Mouse (Mus musculus) embryo, embryonic 10.5 days (tissue): ENCODE data around the gene Gm10718.
"Not testable (repeated sequence)": the region's sequence is repeated elsewhere in the genome, so short reads cannot be mapped to it uniquely, and the experiment has no call there.

Experiments
- DNase-seq: peaks from one replicate; pipeline ENCODE4 v3.0.0-alpha.2; 2015; ENCODE audit warnings: low spot score

The Gm10718 gene

DNA sequence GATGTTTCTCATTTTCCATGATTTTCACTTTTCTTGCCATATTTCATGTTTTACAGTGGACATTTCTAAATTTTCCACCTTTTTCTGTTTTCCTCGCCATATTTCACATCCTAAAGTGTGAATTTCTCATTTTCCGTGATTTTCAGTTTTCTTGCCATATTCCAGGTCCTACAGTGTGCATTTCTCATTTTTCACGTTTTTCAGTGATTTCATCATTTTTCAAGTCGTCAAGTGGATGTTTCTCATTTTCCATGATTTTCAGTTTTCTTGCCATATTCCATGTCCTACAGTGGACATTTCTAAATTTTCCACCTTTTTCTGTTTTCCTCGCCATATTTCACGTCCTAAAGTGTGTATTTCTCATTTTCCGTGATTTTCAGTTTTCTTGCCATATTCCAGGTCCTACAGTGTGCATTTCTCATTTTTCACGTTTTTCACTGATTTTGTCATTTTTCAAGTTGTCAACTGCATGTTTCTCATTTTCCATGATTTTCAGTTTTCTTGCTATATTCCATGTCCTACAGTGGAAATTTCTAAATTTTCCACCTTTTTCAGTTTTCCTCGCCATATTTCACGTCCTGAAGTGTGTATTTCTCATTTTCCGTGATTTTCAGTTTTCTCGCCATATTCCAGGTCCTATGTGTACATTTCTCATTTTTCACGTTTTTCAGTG is at the start of gene Gm10718:
Gene Gm10718, plus strand, starts transcription at position 236 of the 673 bp plus-strand sequence.
- DNase-seq = not testable (repeated sequence)

DNA sequence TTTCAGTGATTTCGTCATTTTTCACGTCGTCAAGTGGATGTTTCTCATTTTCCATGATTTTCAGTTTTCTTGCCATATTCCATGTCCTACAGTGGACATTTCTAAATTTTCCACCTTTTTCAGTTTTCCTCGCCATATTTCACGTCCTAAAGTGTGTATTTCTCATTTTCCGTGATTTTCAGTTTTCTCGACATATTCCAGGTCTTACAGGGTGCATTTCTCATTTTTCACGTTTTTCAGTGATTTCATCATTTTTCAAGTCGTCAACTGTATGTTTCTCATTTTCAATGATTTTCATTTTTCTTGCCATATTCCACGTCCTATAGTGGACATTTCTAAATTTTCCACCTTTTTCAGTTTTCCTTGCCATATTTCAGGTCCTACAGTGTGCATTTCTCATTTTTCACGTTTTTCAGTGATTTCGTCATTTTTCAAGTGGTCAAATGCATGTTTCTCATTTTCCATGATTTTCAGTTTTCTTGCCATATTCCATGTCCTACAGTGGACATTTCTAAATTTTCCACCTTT is 22.8 kb upstream of the Gm10718 start, which contains the start of gene Gm10722:
Gene Gm10722, plus strand, starts transcription at position 478 of the 528 bp plus-strand sequence.
- DNase-seq = peak; percentile 50

DNA sequence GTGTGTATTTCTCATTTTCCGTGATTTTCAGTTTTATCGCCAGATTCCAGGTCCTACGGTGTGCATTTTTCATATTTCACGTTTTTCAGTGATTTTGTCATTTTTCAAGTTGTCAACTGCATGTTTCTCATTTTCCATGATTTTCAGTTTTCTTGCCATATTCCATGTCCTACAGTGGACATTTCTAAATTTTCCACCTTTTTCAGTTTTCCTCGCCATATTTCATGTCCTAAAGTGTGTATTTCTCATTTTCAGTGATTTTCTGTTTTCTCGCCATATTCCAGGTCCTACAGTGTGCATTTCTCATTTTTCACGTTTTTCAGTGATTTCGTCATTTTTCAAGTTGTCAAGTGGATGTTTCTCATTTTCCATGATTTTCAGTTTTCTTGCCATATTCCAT is 22.3 kb upstream of the Gm10718 start:
- DNase-seq = not testable (repeated sequence)

GRCm38 (mm10) chr9:3001948-3002659 is 21.2 kb upstream of the Gm10718 start:
- DNase-seq = peak; percentile 24

DNA sequence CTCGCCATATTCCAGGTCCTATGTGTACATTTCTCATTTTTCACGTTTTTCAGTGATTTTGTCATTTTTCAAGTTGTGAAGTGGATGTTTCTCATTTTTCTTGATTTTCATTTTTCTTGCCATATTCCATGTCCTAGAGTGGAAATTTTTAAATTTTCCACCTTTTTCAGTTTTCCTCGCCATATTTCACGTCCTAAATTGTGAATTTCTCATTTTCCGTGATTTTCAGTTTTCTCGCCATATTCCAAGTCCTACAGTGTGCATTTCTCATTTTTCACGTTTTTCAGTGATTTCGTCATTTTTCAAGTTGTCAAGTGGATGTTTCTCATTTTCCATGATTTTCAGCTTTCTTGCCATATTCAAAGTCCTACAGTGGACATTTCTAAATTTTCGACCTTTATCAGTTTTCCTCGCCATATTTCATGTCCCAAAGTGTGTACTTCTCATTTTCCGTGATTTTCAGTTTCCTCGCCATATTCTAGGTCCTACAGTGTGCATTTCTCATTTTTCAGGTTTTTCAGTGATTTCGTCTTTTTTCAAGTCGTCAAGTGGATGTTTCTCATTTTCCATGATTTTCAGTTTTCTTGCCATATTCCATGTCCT is 20.5 kb upstream of the Gm10718 start, which contains the start of gene Gm11168:
Gene Gm11168, plus strand, starts transcription at position 553 of the 603 bp plus-strand sequence.
- not testable (repeated sequence) for DNase-seq

DNA sequence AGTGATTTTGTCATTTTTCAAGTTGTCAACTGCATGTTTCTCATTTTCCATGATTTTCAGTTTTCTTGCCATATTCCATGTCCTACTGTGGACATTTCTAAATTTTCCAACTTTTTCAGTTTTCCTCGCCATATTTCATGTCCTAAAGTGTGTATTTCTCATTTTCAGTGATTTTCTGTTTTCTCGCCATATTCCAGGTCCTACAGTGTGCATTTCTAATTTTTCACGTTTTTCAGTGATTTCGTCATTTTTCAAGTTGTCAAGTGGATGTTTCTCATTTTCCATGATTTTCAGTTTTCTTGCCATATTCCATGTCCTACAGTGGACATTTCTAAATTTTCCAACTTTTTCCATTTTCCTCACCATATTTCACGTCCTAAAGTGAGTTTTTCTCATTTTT is 17.2 kb upstream of the Gm10718 start:
- not testable (repeated sequence) for DNase-seq

DNA sequence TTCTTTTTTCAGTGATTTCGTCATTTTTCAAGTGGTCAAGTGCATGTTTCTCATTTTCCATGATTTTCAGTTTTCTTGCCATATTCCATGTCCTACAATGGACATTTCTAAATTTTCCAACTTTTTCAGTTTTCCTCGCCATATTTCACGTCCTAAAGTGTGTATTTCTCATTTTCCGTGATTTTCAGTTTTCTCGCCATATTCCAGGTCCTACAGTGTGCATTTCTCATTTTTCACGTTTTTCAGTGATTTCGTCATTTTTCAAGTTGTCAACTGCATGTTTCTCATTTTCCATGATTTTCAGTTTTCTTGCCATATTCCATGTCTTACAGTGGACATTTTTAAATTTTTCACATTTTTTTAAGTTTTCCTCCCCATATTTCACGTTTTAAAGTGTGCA is 16.7 kb upstream of the Gm10718 start:
- DNase-seq = not testable (repeated sequence)

DNA sequence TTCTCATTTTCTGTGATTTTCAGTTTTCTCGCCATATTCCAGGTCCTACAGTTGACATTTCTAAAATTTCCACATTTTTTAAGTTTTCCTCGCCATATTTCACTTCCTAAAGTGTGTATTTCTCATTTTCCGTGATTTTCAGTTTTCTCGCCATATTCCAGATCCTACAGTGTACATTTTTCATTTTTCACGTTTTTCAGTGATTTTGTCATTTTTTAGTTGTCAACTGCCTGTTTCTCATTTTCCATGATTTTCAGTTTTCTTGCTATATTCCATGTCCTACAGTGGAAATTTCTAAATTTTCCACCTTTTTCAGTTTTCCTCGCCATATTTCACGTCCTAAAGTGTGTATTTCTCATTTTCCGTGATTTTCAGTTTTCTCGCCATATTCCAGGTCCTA is 16.1 kb upstream of the Gm10718 start:
- peak; percentile 10 for DNase-seq

DNA sequence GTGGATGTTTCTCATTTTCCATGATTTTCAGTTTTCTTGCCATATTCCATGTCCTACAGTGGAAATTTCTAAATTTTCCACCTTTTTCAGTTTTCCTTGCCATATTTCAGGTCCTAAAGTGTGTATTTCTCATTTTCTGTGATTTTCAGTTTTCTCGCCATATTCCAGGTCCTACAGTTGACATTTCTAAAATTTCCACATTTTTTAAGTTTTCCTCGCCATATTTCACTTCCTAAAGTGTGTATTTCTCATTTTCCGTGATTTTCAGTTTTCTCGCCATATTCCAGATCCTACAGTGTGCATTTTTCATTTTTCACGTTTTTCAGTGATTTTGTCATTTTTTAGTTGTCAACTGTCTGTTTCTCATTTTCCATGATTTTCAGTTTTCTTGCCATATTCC is 14.0 kb upstream of the Gm10718 start:
- DNase-seq = not testable (repeated sequence)

DNA sequence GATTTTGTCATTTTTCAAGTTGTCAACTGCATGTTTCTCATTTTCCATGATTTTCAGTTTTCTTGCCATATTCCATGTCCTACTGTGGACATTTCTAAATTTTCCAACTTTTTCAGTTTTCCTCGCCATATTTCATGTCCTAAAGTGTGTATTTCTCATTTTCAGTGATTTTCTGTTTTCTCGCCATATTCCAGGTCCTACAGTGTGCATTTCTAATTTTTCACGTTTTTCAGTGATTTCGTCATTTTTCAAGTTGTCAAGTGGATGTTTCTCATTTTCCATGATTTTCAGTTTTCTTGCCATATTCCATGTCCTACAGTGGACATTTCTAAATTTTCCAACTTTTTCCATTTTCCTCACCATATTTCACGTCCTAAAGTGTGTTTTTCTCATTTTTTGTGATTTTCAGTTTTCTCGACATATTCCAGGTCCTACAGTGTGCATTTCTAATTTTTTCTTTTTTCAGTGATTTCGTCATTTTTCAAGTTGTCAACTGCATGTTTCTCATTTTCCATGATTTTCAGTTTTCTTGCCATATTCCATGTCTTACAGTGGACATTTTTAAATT is 11.2 kb upstream of the Gm10718 start:
- not testable (repeated sequence) for DNase-seq

- DNase-seq = not testable (repeated sequence)
These were observed 10.5 kb upstream of the Gm10718 start, which contains the start of gene Gm10721 for GRCm38 (mm10) chr9:3012733-3013279. Gm10721 (plus strand) TSS chr9:3013140.

- not testable (repeated sequence) for DNase-seq
These were observed 8.0 kb upstream of the Gm10718 start, which contains the start of gene Gm10720 for GRCm38 (mm10) chr9:3015354-3015753. Gm10720 (plus strand) TSS chr9:3015654.

DNA sequence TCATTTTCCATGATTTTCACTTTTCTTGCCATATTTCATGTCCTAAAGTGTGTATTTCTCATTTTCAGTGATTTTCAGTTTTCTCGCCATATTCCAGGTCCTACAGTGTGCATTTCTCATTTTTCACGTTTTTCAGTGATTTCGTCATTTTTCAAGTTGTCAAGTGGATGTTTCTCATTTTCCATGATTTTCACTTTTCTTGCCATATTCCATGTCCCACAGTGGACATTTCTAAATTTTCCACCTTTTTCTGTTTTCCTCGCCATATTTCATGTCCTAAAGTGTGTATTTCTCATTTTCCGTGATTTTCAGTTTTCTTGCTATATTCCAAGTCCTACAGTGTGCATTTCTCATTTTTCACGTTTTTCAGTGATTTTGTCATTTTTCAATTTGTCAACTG is 7.5 kb upstream of the Gm10718 start:
- not testable (repeated sequence) for DNase-seq

- DNase-seq = not testable (repeated sequence)
These were observed 6.2 kb upstream of the Gm10718 start, which contains the start of gene Gm10719 for GRCm38 (mm10) chr9:3017108-3017507. Gm10719 (plus strand) TSS chr9:3017408.

DNA sequence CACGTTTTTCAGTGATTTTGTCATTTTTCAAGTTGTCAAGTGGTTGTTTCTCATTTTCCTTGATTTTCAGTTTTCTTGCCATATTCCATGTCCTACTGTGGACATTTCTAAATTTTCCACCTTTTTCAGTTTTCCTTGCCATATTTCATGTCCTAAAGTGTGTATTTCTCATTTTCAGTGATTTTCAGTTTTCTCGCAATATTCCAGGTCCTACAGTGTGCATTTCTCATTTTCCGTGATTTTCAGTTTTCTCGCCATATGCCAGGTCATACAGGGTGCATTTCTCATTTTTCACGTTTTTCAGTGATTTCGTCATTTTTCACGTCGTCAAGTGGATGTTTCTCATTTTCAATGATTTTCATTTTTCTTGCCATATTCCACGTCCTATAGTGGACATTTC is 4.4 kb upstream of the Gm10718 start:
- not testable (repeated sequence) for DNase-seq

DNA sequence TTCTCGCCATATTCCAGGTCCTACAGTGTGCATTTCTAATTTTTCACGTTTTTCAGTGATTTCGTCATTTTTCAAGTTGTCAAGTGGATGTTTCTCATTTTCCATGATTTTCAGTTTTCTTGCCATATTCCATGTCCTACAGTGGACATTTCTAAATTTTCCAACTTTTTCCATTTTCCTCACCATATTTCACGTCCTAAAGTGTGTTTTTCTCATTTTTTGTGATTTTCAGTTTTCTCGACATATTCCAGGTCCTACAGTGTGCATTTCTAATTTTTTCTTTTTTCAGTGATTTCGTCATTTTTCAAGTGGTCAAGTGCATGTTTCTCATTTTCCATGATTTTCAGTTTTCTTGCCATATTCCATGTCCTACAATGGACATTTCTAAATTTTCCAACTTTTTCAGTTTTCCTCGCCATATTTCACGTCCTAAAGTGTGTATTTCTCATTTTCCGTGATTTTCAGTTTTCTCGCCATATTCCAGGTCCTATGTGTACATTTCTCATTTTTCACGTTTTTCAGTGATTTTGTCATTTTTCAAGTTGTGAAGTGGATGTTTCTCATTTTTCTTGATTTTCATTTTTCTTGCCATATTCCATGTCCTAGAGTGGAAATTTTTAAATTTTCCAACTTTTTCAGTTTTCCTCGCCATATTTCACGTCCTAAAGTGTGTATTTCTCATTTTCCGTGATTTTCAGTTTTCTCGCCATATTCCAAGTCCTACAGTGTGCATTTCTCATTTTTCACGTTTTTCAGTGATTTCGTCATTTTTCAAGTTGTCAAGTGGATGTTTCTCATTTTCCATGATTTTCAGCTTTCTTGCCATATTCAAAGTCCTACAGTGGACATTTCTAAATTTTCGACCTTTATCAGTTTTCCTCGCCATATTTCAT is 3.3 kb upstream of the Gm10718 start:
- not testable (repeated sequence) for DNase-seq

DNA sequence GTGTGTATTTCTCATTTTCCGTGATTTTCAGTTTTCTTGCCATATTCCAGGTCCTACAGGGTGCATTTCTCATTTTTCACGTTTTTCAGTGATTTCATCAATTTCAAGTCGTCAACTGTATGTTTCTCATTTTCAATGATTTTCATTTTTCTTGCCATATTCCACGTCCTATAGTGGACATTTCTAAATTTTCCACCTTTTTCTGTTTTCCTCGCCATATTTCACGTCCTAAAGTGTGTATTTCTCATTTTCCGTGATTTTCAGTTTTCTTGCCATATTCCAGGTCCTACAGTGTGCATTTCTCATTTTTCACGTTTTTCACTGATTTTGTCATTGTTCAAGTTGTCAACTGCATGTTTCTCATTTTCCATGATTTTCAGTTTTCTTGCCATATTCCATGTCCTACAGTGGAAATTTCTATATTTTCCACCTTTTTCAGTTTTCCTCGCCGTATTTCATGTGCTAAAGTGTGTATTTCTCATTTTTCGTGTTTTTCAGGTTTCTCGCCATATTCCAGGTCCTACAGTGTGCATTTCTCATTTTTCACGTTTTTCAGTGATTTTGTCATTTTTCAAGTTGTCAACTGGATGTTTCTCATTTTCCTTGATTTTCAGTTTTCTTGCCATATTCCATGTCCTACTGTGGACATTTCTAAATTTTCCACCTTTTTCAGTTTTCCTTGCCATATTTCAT is 885 bp upstream of the Gm10718 start:
- DNase-seq = peak; percentile 15

DNA sequence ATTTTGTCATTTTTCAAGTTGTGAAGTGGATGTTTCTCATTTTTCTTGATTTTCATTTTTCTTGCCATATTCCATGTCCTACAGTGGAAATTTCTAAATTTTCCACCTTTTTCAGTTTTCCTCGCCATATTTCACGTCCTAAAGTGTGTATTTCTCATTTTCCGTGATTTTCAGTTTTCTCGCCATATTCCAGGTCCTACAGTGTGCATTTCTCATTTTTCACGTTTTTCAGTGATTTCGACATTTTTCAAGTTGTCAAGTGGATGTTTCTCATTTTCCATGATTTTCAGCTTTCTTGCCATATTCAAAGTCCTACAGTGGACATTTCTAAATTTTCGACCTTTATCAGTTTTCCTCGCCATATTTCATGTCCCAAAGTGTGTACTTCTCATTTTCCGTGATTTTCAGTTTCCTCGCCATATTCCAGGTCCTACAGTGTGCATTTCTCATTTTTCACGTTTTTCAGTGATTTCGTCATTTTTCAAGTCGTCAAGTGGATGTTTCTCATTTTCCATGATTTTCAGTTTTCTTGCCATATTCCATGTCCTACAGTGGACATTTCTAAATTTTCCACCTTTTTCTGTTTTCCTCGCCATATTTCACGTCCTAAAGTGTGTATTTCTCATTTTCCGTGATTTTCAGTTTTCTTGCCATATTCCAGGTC is 770 bp downstream of the Gm10718 start:
- DNase-seq = not testable (repeated sequence)

- DNase-seq = not testable (repeated sequence)
These were observed 1.6 kb downstream of the Gm10718 start, which contains the start of gene Gm10717 for GRCm38 (mm10) chr9:3024912-3025467. Gm10717 (plus strand) TSS chr9:3025417.
